Mouse (Mus musculus): ENCODE measurements around the gene Specc1.

DNA sequence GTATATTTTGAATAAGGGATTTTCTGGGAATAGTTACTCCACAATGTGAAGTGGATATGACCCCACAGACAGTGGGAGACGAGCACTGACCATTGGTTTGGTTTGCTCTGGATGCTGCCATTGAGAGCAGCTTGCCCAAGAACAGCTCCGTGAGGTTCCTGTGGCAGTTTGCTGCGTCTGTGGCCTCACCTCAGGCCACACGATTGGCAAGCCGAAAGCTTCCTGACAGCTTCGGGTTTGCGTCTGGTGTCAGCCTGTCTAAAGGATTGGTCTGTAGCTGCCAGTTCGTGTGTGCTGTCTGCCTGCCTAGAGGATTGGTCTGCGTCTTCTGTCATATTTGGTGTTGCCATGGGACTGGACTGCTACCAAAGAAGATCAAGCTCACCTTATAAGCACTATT lies 12.1 kb upstream of the Specc1 start:
- no peak for TF ChIP-seq CTCF (IDR thresholded peaks at IDR 0.05; ENCODE audit: low read depth)
- no peak for TF ChIP-seq EP300 (IDR thresholded peaks at IDR 0.05; ENCODE audit: low read depth)
